Mouse (Mus musculus): Measurements from ENCODE around the gene B830017H08Rik.
A peak's percentile ranks its signal among the peaks of the same experiment; 100 is the strongest.

Gene B830017H08Rik

GRCm38 (mm10) chr16:17832821-17833220 lies at the start of gene B830017H08Rik:
Gene B830017H08Rik (plus strand): TSS chr16:17833121.
- ATAC-seq (ENCODE audit: insufficient number of reproducible peaks, low FRiP score, low TSS enrichment) = no peak

GRCm38 (mm10) chr16:17785337-17785736 lies 47.6 kb upstream of the B830017H08Rik start:
- no peak for ATAC-seq (ENCODE audit: insufficient number of reproducible peaks, low FRiP score, low TSS enrichment)

GRCm38 (mm10) chr16:17792728-17793127 lies 40.2 kb upstream of the B830017H08Rik start:
- no peak for ATAC-seq (ENCODE audit: insufficient number of reproducible peaks, low FRiP score, low TSS enrichment)

GRCm38 (mm10) chr16:17794047-17794446 lies 38.9 kb upstream of the B830017H08Rik start:
- no peak for ATAC-seq (ENCODE audit: insufficient number of reproducible peaks, low FRiP score, low TSS enrichment)

GRCm38 (mm10) chr16:17795643-17796042 lies 37.3 kb upstream of the B830017H08Rik start:
- ATAC-seq (ENCODE audit: insufficient number of reproducible peaks, low FRiP score, low TSS enrichment) = no peak

- ATAC-seq (ENCODE audit: insufficient number of reproducible peaks, low FRiP score, low TSS enrichment) = no peak
Measured at GRCm38 (mm10) chr16:17796519-17796918, 36.4 kb upstream of the B830017H08Rik start.

GRCm38 (mm10) chr16:17796971-17797811 lies 35.7 kb upstream of the B830017H08Rik start, which contains the start of gene Scarf2:
Gene Scarf2 (plus strand): TSS chr16:17797282.
- no peak for ATAC-seq (ENCODE audit: insufficient number of reproducible peaks, low FRiP score, low TSS enrichment)

GRCm38 (mm10) chr16:17797812-17798311 lies 35.1 kb upstream of the B830017H08Rik start:
- ATAC-seq (ENCODE audit: insufficient number of reproducible peaks, low FRiP score, low TSS enrichment) = no peak

GRCm38 (mm10) chr16:17798321-17799180 lies 34.4 kb upstream of the B830017H08Rik start:
- ATAC-seq (ENCODE audit: insufficient number of reproducible peaks, low FRiP score, low TSS enrichment) = no peak

GRCm38 (mm10) chr16:17799584-17799983 lies 33.3 kb upstream of the B830017H08Rik start:
- no peak for ATAC-seq (ENCODE audit: insufficient number of reproducible peaks, low FRiP score, low TSS enrichment)

GRCm38 (mm10) chr16:17801777-17802455 lies 31.0 kb upstream of the B830017H08Rik start:
- no peak for ATAC-seq (ENCODE audit: insufficient number of reproducible peaks, low FRiP score, low TSS enrichment)

- no peak for ATAC-seq (ENCODE audit: insufficient number of reproducible peaks, low FRiP score, low TSS enrichment)
Measured at GRCm38 (mm10) chr16:17802456-17802838, 30.5 kb upstream of the B830017H08Rik start.

GRCm38 (mm10) chr16:17802839-17803674 lies 29.9 kb upstream of the B830017H08Rik start:
- no peak for ATAC-seq (ENCODE audit: insufficient number of reproducible peaks, low FRiP score, low TSS enrichment)

GRCm38 (mm10) chr16:17803675-17804448 lies 29.1 kb upstream of the B830017H08Rik start:
- no peak for ATAC-seq (ENCODE audit: insufficient number of reproducible peaks, low FRiP score, low TSS enrichment)

- ATAC-seq (ENCODE audit: insufficient number of reproducible peaks, low FRiP score, low TSS enrichment) = no peak
Measured at GRCm38 (mm10) chr16:17804449-17804912, 28.4 kb upstream of the B830017H08Rik start.

GRCm38 (mm10) chr16:17804982-17805381 lies 27.9 kb upstream of the B830017H08Rik start:
- no peak for ATAC-seq (ENCODE audit: insufficient number of reproducible peaks, low FRiP score, low TSS enrichment)

- ATAC-seq (ENCODE audit: insufficient number of reproducible peaks, low FRiP score, low TSS enrichment) = 0 out of 2 replicates have a peak, but pooled peaks have one; percentile 2
Measured at GRCm38 (mm10) chr16:17806581-17807191, 26.2 kb upstream of the B830017H08Rik start.
